Mouse (Mus musculus) liver, adult 2 months (tissue): ENCODE measurements around the gene St8sia2. TPM values are rescaled to one million over a fixed set of nuclear protein-coding genes. Genes with fewer than 3 reads are reported as not detected.

Experiments
- DNase-seq: peaks from one replicate; pipeline ENCODE4 v3.0.0-alpha.2; 2011; ENCODE audit warnings: low read depth, low spot score; ENCODE audit errors: extremely low read depth
- H3K27ac ChIP-seq: fragments of 200-500 bp; replicated peaks from 2 replicates; pipeline ENCODE4 v1.5.1; 2012; ENCODE audit warnings: low read depth, mild to moderate bottlenecking, control low read depth, inconsistent platforms, low read length; ENCODE audit not compliant: insufficient read depth
- H3K27me3 ChIP-seq: fragments of 200-500 bp; 2 replicates; pipeline ENCODE4 v1.6.1; 2012; ENCODE audit warnings: mild to moderate bottlenecking, moderate library complexity, low read length, inconsistent platforms; ENCODE audit not compliant: control insufficient read depth, insufficient read depth
- H3K36me3 ChIP-seq: fragments of 200-500 bp; 2 replicates; pipeline ENCODE4 v1.6.1; 2012; ENCODE audit warnings: low read length, inconsistent platforms; ENCODE audit not compliant: control insufficient read depth, insufficient read depth
- H3K4me1 ChIP-seq: fragments of 200-500 bp; 2 replicates; pipeline ENCODE4 v1.6.1; 2011; ENCODE audit warnings: low read length; ENCODE audit not compliant: control insufficient read depth, insufficient read depth
- H3K4me3 ChIP-seq: fragments of 200-500 bp; 2 replicates; pipeline ENCODE4 v1.5.1; 2011; ENCODE audit warnings: low read depth, mild to moderate bottlenecking, control low read depth, low read length, moderate library complexity; ENCODE audit not compliant: insufficient read depth
- H3K79me2 ChIP-seq: fragments of 200-500 bp; 2 replicates; pipeline ENCODE4 v1.6.1; 2012; ENCODE audit warnings: inconsistent platforms, mild to moderate bottlenecking, low read length, moderate library complexity; ENCODE audit not compliant: control insufficient read depth, insufficient read depth
- H3K9ac ChIP-seq: fragments of 200-500 bp; 2 replicates; pipeline ENCODE4 v1.6.1; 2012; ENCODE audit warnings: low read depth, mild to moderate bottlenecking, control low read depth, inconsistent platforms, low read length
- CTCF ChIP-seq: fragments of 200-500 bp; IDR thresholded peaks from 2 replicates; pipeline ENCODE4 v1.5.1; 2011; ENCODE audit warnings: low read depth, low read length, control low read depth
- POLR2A ChIP-seq: fragments of 200-500 bp; IDR thresholded peaks from 2 replicates; pipeline ENCODE4 v1.6.1; 2011; ENCODE audit warnings: low read length, control low read depth; ENCODE audit not compliant: insufficient read depth; ENCODE audit errors: extremely low read depth
- WGBS: fragments of 180-500 bp; shearing (Covaris S2); methylation state at CpG from one replicate; pipeline ENCODE4 v1.1.7; 2018; 5-methylcytosine and 5-hydroxymethylcytosine counted together
- polyA plus RNA-seq: library from polyadenylated mRNA; depleted of rRNA; stranded (reverse); fragments of >200 nt; gene quantifications from 2 replicates; pipeline ENCODE4 v1.2.3, GENCODE M21; 2012
- total RNA-seq: library from RNA; depleted of rRNA; stranded (reverse); fragments of >200 nt; gene quantifications from 2 replicates; pipeline ENCODE4 v1.2.3, GENCODE M21; 2014

Gene St8sia2
- total and polyA plus RNA-seq, 2 experiments: 0.02 TPM; not detected in 1

DNA sequence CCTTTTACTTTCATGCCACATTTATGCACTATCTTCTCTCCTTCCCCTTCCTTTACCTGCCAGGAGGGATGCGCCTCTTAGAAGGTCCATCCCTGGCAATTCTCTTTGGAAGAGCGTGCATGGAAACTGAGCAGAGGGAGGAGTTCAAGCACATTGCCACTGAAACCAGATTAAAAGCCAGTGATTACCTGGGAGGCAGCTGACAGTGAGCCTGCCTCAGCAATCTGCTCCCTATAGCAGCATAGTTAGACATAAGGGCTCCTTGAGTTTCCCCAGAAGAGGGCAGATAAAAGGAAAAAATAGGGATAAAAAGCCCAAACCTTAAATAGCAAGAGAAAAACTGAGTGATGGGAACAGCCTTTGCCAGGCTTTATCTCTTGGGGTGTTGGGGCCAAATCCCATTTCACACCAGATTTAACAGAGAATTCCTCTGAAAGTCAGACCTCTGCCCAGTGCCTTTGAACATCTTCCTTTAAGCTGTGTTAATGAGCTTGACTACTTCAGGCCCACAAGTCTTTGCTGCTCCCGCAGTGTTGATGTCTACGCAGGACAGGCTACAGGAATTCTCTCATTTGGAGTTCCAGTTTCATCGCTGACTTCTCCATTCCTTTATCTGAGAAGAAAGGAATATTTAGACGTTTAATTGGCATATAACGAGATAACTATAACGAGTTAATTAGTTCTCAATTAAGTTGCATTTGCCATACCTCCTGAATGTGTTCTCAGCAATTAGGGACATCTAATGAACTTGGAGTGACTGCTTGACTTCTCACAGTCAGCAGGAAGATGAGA, 31.9 kb upstream of the St8sia2 start:
- WGBS: 77% methylated on average over 8 of the region's 8 CpGs
- H3K4me3 ChIP-seq: no peak overlapping the region
- no peaks in the 10 kb centered on the region for H3K4me1 ChIP-seq
- no peak for DNase-seq
- H3K9ac ChIP-seq: no peak overlapping the region
- H3K27ac ChIP-seq: no peak overlapping the region
- H3K36me3 ChIP-seq: no peaks in the 10 kb centered on the region
- no peaks in the 10 kb centered on the region for H3K79me2 ChIP-seq
- TF ChIP-seq POLR2A: no peak
- no peak for TF ChIP-seq CTCF
- H3K27me3 ChIP-seq: no peaks in the 10 kb centered on the region

DNA sequence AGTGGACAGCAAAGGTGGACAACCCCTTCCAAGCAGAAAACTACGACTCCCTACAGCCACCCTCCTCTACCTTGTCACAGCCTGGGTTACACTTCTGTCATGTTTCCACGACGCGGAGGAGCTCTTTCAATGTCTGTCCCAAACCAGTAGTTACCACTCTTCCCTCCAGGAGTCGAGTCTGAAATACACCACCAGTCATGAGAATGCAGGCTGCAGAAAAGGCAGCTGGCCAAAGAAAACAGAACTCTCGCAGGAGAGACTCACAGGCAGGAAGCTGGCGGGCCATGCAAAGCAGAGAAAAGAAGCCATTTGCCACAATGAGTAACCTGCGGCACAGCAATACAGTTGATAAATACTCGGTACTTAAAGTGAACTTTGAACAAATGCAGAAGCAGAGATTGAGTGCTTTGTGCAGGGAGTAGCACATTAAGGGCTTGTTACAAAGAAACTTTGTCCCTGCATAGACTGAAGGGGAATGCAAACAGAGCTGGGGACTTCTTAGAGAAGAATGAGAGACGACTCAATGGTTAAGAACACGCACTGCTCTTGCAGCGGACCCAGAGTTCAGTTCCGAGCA, 30.2 kb upstream of the St8sia2 start:
- TF ChIP-seq POLR2A (no peak), CTCF (no peak)
- no peak for DNase-seq
- 68% methylated on average over 13 of the region's 13 CpGs for WGBS

DNA sequence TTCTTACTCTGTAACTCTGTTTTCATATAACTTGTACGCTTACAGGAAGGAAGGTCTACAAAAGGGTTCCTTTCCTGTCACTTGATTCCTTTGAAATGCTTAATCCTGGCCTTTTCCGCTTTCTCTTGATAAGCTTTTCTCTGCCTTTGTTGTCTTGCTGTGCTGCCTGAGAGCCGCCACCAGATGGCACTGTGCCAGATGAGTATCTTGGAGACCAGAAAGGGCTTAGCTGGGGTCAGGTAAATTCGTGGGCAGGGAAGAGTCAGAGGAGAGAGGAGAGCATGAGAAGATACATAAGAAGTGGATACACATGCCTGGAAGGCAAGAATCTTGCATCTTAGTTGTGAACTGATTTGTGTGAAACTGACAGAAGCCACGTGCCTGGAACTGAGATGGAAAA, 11.5 kb upstream of the St8sia2 start:
- H3K79me2 ChIP-seq: no peaks in the 10 kb centered on the region
- no peaks in the 10 kb centered on the region for H3K27me3 ChIP-seq
- TF ChIP-seq CTCF (peak; percentile 60), POLR2A (no peak)
- H3K4me3 ChIP-seq: no peak overlapping the region
- peaks cover 2% of the 10 kb centered on the region; the same call in 1 of the 2 replicates for H3K4me1 ChIP-seq
- no peak overlapping the region for H3K27ac ChIP-seq
- WGBS: 19% methylated on average over 5 of the region's 5 CpGs
- no peaks in the 10 kb centered on the region for H3K36me3 ChIP-seq
- no peak overlapping the region for H3K9ac ChIP-seq
- peak; percentile 14 for DNase-seq

More for the DNA sequence above, 30.2 kb upstream of the St8sia2 start:
- H3K4me3 ChIP-seq: no peak overlapping the region
- no peaks in the 10 kb centered on the region for H3K4me1 ChIP-seq
- H3K27me3 ChIP-seq: no peaks in the 10 kb centered on the region
- no peaks in the 10 kb centered on the region for H3K36me3 ChIP-seq
- H3K27ac ChIP-seq: no peak overlapping the region
- H3K9ac ChIP-seq: no peak overlapping the region
- H3K79me2 ChIP-seq: no peaks in the 10 kb centered on the region

DNA sequence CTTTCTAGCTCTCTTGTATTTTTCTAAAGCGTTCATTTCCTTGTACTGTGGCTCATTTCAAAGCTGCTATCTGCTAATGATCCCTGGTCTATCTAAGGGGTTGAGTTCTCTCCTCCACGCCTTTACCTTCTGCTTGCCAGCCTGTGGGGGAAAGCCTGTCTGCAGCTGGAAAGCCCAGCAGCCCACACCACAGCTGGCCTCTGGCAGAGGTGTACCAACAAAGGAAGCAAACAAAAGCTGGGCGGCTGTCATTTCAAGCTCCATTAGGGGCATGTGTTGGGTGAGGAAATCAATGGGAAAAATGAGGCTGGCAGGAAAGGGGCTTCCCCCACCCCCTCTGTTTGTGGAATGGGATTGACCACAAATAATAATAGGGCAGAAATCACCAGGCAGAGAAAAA, 10.7 kb upstream of the St8sia2 start:
- Histone ChIP-seq H3K27me3 (no peaks in the 10 kb centered on the region), H3K4me3 (no peak overlapping the region), H3K36me3 (no peaks in the 10 kb centered on the region), H3K79me2 (no peaks in the 10 kb centered on the region), H3K27ac (no peak overlapping the region), H3K4me1 (peaks cover 2% of the 10 kb centered on the region; the same call in 1 of the 2 replicates), H3K9ac (no peak overlapping the region)
- WGBS: 54% methylated on average over 3 of the region's 3 CpGs
- no peak for DNase-seq
- TF ChIP-seq CTCF: no peak

DNA sequence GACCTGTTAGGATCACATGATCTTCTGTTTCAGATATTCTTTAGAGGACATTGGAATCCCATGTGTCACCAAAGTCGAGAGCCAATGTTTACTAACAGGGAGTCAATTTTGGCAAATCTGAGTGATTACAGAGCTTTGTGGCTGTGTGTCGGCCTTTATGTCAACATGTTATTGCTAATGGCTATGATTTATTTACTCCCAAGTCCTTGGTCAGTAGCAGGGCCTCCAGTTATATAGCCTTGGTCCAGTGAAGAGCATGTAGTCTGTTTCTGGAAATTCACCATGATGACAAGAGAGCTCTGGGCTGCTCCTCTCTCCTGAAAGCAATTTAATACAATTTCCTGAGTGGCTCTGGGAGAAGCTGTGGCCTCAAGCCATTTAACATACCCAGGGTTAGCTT, 9.1 kb upstream of the St8sia2 start:
- Histone ChIP-seq H3K4me3 (no peak overlapping the region), H3K27ac (no peak overlapping the region), H3K4me1 (peaks cover 2% of the 10 kb centered on the region; the same call in 1 of the 2 replicates), H3K9ac (no peak overlapping the region), H3K27me3 (no peaks in the 10 kb centered on the region), H3K79me2 (no peaks in the 10 kb centered on the region), H3K36me3 (no peaks in the 10 kb centered on the region)
- TF ChIP-seq CTCF (no peak), POLR2A (no peak)
- WGBS: 26% methylated on average over 2 of the region's 2 CpGs
- peak; percentile 16 for DNase-seq

DNA sequence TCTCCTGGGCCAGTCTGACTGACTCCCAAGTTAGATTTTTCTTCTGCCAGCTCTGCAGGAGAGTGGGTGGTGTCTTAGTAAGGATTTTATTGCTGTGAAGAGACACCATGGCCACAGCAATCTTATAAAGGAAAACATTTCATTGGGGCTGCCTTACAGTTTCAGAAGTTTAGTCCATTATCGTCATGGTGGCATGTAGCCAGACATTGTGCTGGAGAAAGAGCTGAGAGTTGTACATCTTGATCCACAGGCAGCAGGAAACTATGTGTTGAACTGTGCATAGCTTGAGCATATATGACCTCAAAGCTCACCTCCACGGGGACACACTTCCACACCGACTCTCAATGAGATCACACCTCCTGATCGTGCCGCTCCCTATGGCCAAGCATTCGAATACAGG, 8.3 kb upstream of the St8sia2 start:
- no peaks in the 10 kb centered on the region for H3K27me3 ChIP-seq
- H3K79me2 ChIP-seq: no peaks in the 10 kb centered on the region
- H3K27ac ChIP-seq: no peak overlapping the region
- no peaks in the 10 kb centered on the region for H3K36me3 ChIP-seq
- TF ChIP-seq CTCF (no peak), POLR2A (no peak)
- H3K4me3 ChIP-seq: no peak overlapping the region
- no peak overlapping the region for H3K9ac ChIP-seq
- 83% methylated on average over 6 of the region's 6 CpGs for WGBS
- DNase-seq: no peak
- peaks cover 2% of the 10 kb centered on the region; the same call in 1 of the 2 replicates for H3K4me1 ChIP-seq
